Mouse (Mus musculus) olfactory bulb, adult 2 months (tissue): ENCODE results near the gene Cdk7.

Experiments
- CTCF ChIP-seq: fragments of 200-500 bp; IDR thresholded peaks from 2 replicates; pipeline ENCODE4 v1.5.1; 2012; ENCODE audit warnings: low read depth, mild to moderate bottlenecking, low read length, moderate library complexity; ENCODE audit not compliant: insufficient read depth
- POLR2A ChIP-seq: fragments of 200-500 bp; IDR thresholded peaks from 2 replicates; pipeline ENCODE4 v1.6.1; 2012; ENCODE audit warnings: mild to moderate bottlenecking, low read depth, low read length, moderate library complexity; ENCODE audit not compliant: insufficient read depth

- no peak for TF ChIP-seq POLR2A
- TF ChIP-seq CTCF, result no peak
Measured at GRCm38 (mm10) chr13:100751402-100751801, 20.7 kb upstream of the Cdk7 start.
